Mouse (Mus musculus) ES-E14 (cell line): ENCODE results near the gene Sh2d2a. TPM values are rescaled to one million over a fixed set of nuclear protein-coding genes. Genes with fewer than 3 reads are reported as not detected.
A peak's percentile ranks its signal among the peaks of the same experiment; 100 is the strongest.

Experiments
- DNase-seq: peaks from one replicate; pipeline ENCODE4 v3.0.0-alpha.2; 2013; ENCODE audit warnings: low read depth, low spot score
- H3K27ac ChIP-seq: 2 replicates; pipeline ENCODE4 v1.5.1; 2012; ENCODE audit warnings: low read depth, mild to moderate bottlenecking, low read length, moderate library complexity, mixed read lengths; ENCODE audit not compliant: poor library complexity, insufficient read depth, severe bottlenecking
- H3K36me3 ChIP-seq: 2 replicates; pipeline ENCODE4 v1.6.1; 2012; ENCODE audit warnings: mild to moderate bottlenecking, low read length, moderate library complexity, mixed read lengths; ENCODE audit not compliant: control insufficient read depth, poor library complexity, insufficient read depth, severe bottlenecking
- H3K4me1 ChIP-seq, 2 experiments: fragments of 150-350 bp in 1 of 2; sonication (generic) in 1 of 2; 2 replicates each; pipeline ENCODE4 v1.6.1; 2012; ENCODE audit warnings: low read length in 2 of 2, mild to moderate bottlenecking in 1 of 2, mixed read lengths in 1 of 2; ENCODE audit not compliant: control insufficient read depth in 2 of 2, insufficient read depth in 2 of 2, poor library complexity in 1 of 2
- H3K4me3 ChIP-seq, 2 experiments: fragments of 150-350 bp in 1 of 2; sonication (generic) in 1 of 2; 2 replicates each; pipeline ENCODE4 v1.5.1; 2012; ENCODE audit warnings: low read length in 2 of 2, low read depth in 1 of 2, mild to moderate bottlenecking in 1 of 2, mixed read lengths in 1 of 2; ENCODE audit not compliant: insufficient read depth in 1 of 2, poor library complexity in 1 of 2, severe bottlenecking in 1 of 2
- H3K9ac ChIP-seq: 2 replicates; pipeline ENCODE4 v1.6.1; 2012; ENCODE audit warnings: low read depth, mild to moderate bottlenecking, low read length, mixed read lengths; ENCODE audit not compliant: poor library complexity, insufficient read depth, severe bottlenecking
- H3K9me3 ChIP-seq: fragments of 150-350 bp; sonication (generic); 2 replicates; pipeline ENCODE4 v1.6.1; 2012; ENCODE audit warnings: low read depth, mild to moderate bottlenecking, low read length; ENCODE audit not compliant: control insufficient read depth, insufficient read depth
- CHD2 ChIP-seq: IDR thresholded peaks from 2 replicates; pipeline ENCODE4 v1.6.1; 2014; ENCODE audit warnings: mild to moderate bottlenecking, low read depth, low read length, inconsistent platforms
- MAFK ChIP-seq: IDR thresholded peaks from 2 replicates; pipeline ENCODE4 v1.6.1; 2014; ENCODE audit warnings: mild to moderate bottlenecking, low read depth, low read length, inconsistent platforms; ENCODE audit not compliant: insufficient read depth
- ZC3H11A ChIP-seq: IDR thresholded peaks from 2 replicates; pipeline ENCODE4 v1.6.1; 2012; ENCODE audit warnings: low read depth, mild to moderate bottlenecking, inconsistent platforms, low read length, borderline replicate concordance
- in situ Hi-C, 2 experiments: fragments of 600-800 bp; cut with MboI; formaldehyde crosslinking; loops; one replicate each; pipeline ENCODE4 v1.15.1; 2025; ENCODE audit warnings: low sequenced_read_pairs in 2 of 2, inconsistent platforms in 1 of 2; ENCODE audit not compliant: unreplicated experiment in 2 of 2
- total RNA-seq: library from RNA; depleted of rRNA; stranded (reverse); fragments of 300-350 nt; gene quantifications from 2 replicates; pipeline ENCODE4 v1.2.3, GENCODE M21; 2012; rRNA removed

Gene Sh2d2a
- total RNA-seq, 1 experiment = 0.22 TPM

DNA sequence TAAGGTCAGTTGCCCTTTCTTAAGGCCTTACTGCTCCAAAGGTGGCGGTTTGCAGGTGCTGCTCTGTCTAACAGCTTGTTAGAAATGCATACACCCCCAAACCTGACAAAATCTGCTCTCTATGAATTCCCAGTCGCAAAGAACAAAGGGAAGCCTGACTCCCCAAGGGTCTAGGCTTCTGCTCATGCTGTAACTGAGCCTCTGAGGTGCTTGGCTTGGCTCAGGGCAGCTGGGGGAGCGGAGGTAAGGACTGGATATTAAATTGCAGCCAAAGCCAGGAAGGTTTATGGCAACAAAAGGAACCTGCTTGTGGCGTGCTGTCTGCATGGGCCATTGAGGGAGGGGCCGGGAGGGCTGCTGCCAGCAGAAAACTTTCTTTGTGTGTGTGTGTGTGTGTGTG is 57.3 kb downstream of the Sh2d2a start:
- in situ Hi-C loops = no loop called here
- no peak for DNase-seq

More for the DNA sequence above, 57.3 kb downstream of the Sh2d2a start:
- Histone ChIP-seq H3K27ac (no peak overlapping the region), H3K9ac (peak overlapping the region; percentile 47), H3K36me3 (no peaks in the 10 kb centered on the region), H3K4me1 (peaks cover 3 to 4% of the 10 kb centered on the region in 2 experiments; a peak in 2 of 4 replicates), H3K9me3 (no peaks in the 10 kb centered on the region), H3K4me3 (no peak overlapping the region)
- TF ChIP-seq ZC3H11A (no peak), MAFK (no peak), CHD2 (no peak)

Other genes with a start within 250 kb of the Sh2d2a start
- gene Arhgef11, start 229.2 kb upstream of the Sh2d2a start, total RNA-seq = 14.1 and 14.2 TPM in 2 replicates
- 0.37 and 0.49 TPM in 2 replicates for gene Lrrc71, start 98.1 kb upstream of the Sh2d2a start, total RNA-seq
- 3.8 and 4.5 TPM in 2 replicates for gene Ntrk1, start 51.6 kb upstream of the Sh2d2a start, total RNA-seq
- gene Insrr, start 49.8 kb upstream of the Sh2d2a start, total RNA-seq = 0.11 and 0.18 TPM in 2 replicates
- 1.8 TPM in 2 replicates for gene Pear1, start 22.4 kb upstream of the Sh2d2a start, total RNA-seq
- gene Prcc, start 38.9 kb downstream of the Sh2d2a start, total RNA-seq = 40.2 and 53.8 TPM in 2 replicates
- gene Hdgf, start 59.6 kb downstream of the Sh2d2a start, total RNA-seq = 296 and 312 TPM in 2 replicates
- 154 and 162 TPM in 2 replicates for gene Mrpl24, start 72.8 kb downstream of the Sh2d2a start, total RNA-seq
- 33.6 and 40.1 TPM in 2 replicates for gene Isg20l2, start 83.6 kb downstream of the Sh2d2a start, total RNA-seq
- 22.0 and 25.5 TPM in 2 replicates for gene Rrnad1, start 84.0 kb downstream of the Sh2d2a start, total RNA-seq
- gene Crabp2, start 101.9 kb downstream of the Sh2d2a start, total RNA-seq = 9.4 and 19.7 TPM in 2 replicates
- gene Nes, start 124.3 kb downstream of the Sh2d2a start, total RNA-seq = 22.3 and 29.4 TPM in 2 replicates
- gene Bcan, start 153.5 kb downstream of the Sh2d2a start, total RNA-seq = 1.4 and 2.6 TPM in 2 replicates
- not detected in 2 replicates for gene Hapln2, start 180.8 kb downstream of the Sh2d2a start, total RNA-seq
- 33.5 and 37.9 TPM in 2 replicates for gene Gpatch4, start 196.4 kb downstream of the Sh2d2a start, total RNA-seq
- gene Naxe, start 211.7 kb downstream of the Sh2d2a start, total RNA-seq = 117 and 144 TPM in 2 replicates
- gene Ttc24, start 231.5 kb downstream of the Sh2d2a start, total RNA-seq = not detected in 2 replicates
- gene Iqgap3, start 235.2 kb downstream of the Sh2d2a start, total RNA-seq = 60.3 and 81.2 TPM in 2 replicates